Mouse (Mus musculus) liver, embryonic 14.5 days (tissue): ENCODE measurements around the gene Rora. TPM values are rescaled to one million over a fixed set of nuclear protein-coding genes. Genes with fewer than 3 reads are reported as not detected.

Source experiments
- ATAC-seq: fragments of 200-750 bp; cut with Nextera tagmentation; 2 replicates; pipeline ENCODE4 v1.8.0; 2017; ENCODE audit warnings: moderate number of reproducible peaks, mild to moderate bottlenecking, moderate library complexity; ENCODE audit not compliant: insufficient read depth
- DNase-seq, 3 experiments: peaks; one replicate each; pipeline ENCODE4 v3.0.0-alpha.2; 2012 to 2013; ENCODE audit warnings: low read depth in 3 of 3, low spot score in 3 of 3
- H3K27ac ChIP-seq: fragments of 300-500 bp; sonication (generic); 2 replicates; pipeline ENCODE4 v1.5.1; 2014; ENCODE audit warnings: moderate library complexity, mild to moderate bottlenecking, control low read depth, inconsistent platforms
- H3K27me3 ChIP-seq: fragments of 300-500 bp; sonication (generic); 2 replicates; pipeline ENCODE4 v1.6.1; 2014; ENCODE audit warnings: mild to moderate bottlenecking, low read length, moderate library complexity; ENCODE audit not compliant: control insufficient read depth, insufficient read depth
- H3K36me3 ChIP-seq: fragments of 300-500 bp; sonication (generic); replicated peaks from 2 replicates; pipeline ENCODE4 v1.6.1; 2014; ENCODE audit warnings: low read depth; ENCODE audit not compliant: control insufficient read depth, insufficient read depth
- H3K4me1 ChIP-seq, 2 experiments: fragments of 200-500 bp in 1 of 2; fragments of 300-500 bp in 1 of 2; sonication (generic) in 1 of 2; replicated peaks; 2 replicates each; pipeline ENCODE4 v1.6.1; 2012 to 2014; ENCODE audit warnings: antibody characterized with exemption in 1 of 2, inconsistent platforms in 1 of 2, low read length in 1 of 2; ENCODE audit not compliant: control insufficient read depth in 2 of 2, insufficient read depth in 2 of 2
- H3K4me2 ChIP-seq: fragments of 300-500 bp; sonication (generic); 2 replicates; pipeline ENCODE4 v1.6.1; 2014; ENCODE audit warnings: low read depth, mild to moderate bottlenecking, control low read depth, moderate library complexity
- H3K4me3 ChIP-seq, 2 experiments: fragments of 200-500 bp in 1 of 2; fragments of 300-500 bp in 1 of 2; sonication (generic) in 1 of 2; 2 replicates each; pipeline ENCODE4 v1.5.1; 2012 to 2014; ENCODE audit warnings: low read depth in 2 of 2, low read length in 2 of 2, mild to moderate bottlenecking in 2 of 2, control low read depth in 1 of 2, inconsistent platforms in 1 of 2, moderate library complexity in 1 of 2; ENCODE audit not compliant: insufficient read depth in 1 of 2
- H3K9ac ChIP-seq: fragments of 300-500 bp; sonication (generic); replicated peaks from 2 replicates; pipeline ENCODE4 v1.6.1; 2014; ENCODE audit warnings: mild to moderate bottlenecking, control low read depth, moderate library complexity
- H3K9me3 ChIP-seq: fragments of 300-500 bp; sonication (generic); 2 replicates; pipeline ENCODE4 v1.6.1; 2016; ENCODE audit warnings: low read length, mixed read lengths; ENCODE audit not compliant: control insufficient read depth
- CTCF ChIP-seq: IDR thresholded peaks from 2 replicates; pipeline ENCODE4 v1.5.1; 2016; ENCODE audit warnings: antibody characterized with exemption, low read depth, control low read depth
- EP300 ChIP-seq: IDR thresholded peaks from 2 replicates; pipeline ENCODE4 v1.6.1; 2016; ENCODE audit warnings: antibody characterized with exemption, low read depth
- WGBS: fragments of 180-500 bp; shearing (Covaris S2); extraction: QIAGEN DNeasy Blood & Tissue Kit; methylation state at CpG from one replicate; pipeline ENCODE4 v1.1.7; 2014; ENCODE audit not compliant: insufficient replicate concordance; 5-methylcytosine and 5-hydroxymethylcytosine counted together
- polyA plus RNA-seq, 2 experiments: library from polyadenylated mRNA; depleted of rRNA in 1 of 2; stranded (reverse) in 1 of 2; unstranded in 1 of 2; fragments of >200 nt; fragmentation: Nextera tagmentation in 1 of 2; extraction: Ambion mirVana in 1 of 2; gene quantifications; 2 replicates each; pipeline versions ENCODE4 v1.2.1 to v1.2.3; 2012 to 2014

The Rora gene
- polyA plus RNA-seq, 2 experiments: 0.85 to 2.9 TPM

DNA sequence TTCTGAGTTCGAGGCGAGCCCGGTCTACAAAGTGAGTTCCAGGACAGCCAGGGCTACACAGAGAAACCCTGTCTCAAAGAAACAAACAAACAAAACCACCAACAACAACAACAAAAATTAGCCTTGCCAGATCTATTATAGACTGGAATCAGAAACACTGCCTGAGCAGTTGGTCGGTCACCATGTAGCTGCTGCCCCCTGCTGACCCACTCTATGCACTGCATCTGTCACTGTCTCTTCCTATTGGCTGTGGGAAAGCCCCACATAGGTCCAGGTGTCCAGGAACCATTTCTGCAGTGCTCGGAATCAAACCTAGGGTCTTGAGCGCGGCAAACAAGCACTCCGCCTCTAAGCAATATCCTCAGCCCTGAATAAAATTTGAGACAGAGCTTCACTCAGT lies 714.5 kb downstream of the Rora start:
- 60% methylated on average over 8 of the region's 8 CpGs for WGBS
- no peak overlapping the region for H3K27ac ChIP-seq
- H3K9me3 ChIP-seq: no peaks in the 10 kb centered on the region
- no peak for ATAC-seq
- no peak overlapping the region for H3K9ac ChIP-seq
- DNase-seq: peak in 2 of 3 experiments; percentile 4 to 5
- no peaks in the 10 kb centered on the region for H3K27me3 ChIP-seq
- no peak overlapping the region for H3K4me3 ChIP-seq
- H3K4me1 ChIP-seq: no peaks in the 10 kb centered on the region
- no peaks in the 10 kb centered on the region for H3K36me3 ChIP-seq
- no peak overlapping the region for H3K4me2 ChIP-seq
- TF ChIP-seq CTCF (peak; percentile 88), EP300 (no peak)

DNA sequence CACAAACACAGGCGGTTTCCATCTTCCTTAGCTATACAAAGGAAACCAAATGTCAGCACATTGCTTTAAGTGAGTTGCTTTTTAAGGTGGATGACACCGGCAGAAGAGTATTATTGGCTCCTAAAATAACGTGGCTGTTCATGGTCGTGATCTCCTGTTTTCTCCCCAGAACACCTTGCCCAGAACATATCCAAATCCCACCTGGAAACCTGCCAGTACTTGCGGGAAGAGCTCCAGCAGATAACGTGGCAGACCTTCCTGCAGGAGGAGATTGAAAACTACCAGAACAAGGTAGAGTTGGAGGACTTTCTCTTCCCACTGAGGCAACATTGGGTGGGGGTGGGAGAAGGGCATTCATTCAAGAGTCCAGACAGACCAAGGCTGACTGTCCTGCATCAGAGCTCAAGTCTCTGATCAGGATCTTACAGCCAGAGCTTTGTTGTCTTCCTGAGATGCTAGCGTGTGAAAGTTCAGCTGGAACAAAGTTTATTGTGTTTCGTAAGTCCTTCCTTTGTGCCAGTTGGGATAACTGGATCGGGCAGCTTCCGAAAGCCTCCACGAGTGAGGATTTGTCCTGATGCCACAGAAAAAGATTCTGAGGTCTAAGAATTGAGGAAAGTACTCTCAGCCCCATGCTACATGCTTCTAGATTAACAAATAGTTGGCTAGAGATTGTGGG lies 717.6 kb downstream of the Rora start:
- Histone ChIP-seq H3K4me1 (no peaks in the 10 kb centered on the region), H3K27me3 (no peaks in the 10 kb centered on the region), H3K4me2 (no peak overlapping the region), H3K4me3 (no peak overlapping the region), H3K9ac (no peak overlapping the region), H3K36me3 (no peaks in the 10 kb centered on the region), H3K27ac (no peak overlapping the region), H3K9me3 (no peaks in the 10 kb centered on the region)
- WGBS: 60% methylated on average over 11 of the region's 11 CpGs
- TF ChIP-seq EP300 (no peak), CTCF (no peak)
- DNase-seq (no peak), ATAC-seq (no peak)

DNA sequence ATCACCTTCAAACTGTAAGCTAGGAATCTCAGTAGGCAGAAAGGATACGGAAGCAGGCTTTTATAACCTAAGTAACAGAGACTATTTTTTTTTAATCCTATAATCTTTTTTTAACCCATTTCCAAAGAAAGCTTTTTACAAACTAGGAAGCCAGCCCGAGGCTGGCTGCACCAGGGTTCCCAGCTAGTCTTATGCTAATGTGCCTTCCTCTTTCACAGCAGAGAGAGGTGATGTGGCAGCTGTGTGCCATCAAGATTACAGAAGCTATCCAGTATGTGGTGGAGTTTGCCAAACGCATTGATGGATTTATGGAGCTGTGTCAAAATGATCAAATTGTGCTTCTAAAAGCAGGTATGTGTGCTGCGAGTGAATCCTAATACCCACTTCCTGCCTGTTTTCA lies 719.3 kb downstream of the Rora start:
- TF ChIP-seq EP300 (no peak), CTCF (no peak)
- Histone ChIP-seq H3K9ac (no peak overlapping the region), H3K27me3 (no peaks in the 10 kb centered on the region), H3K4me2 (no peak overlapping the region), H3K4me3 (no peak overlapping the region), H3K27ac (no peak overlapping the region), H3K9me3 (no peaks in the 10 kb centered on the region), H3K36me3 (no peaks in the 10 kb centered on the region), H3K4me1 (no peaks in the 10 kb centered on the region)
- WGBS: 37% methylated on average over 4 of the region's 4 CpGs
- DNase-seq: no peak
- ATAC-seq: no peak

DNA sequence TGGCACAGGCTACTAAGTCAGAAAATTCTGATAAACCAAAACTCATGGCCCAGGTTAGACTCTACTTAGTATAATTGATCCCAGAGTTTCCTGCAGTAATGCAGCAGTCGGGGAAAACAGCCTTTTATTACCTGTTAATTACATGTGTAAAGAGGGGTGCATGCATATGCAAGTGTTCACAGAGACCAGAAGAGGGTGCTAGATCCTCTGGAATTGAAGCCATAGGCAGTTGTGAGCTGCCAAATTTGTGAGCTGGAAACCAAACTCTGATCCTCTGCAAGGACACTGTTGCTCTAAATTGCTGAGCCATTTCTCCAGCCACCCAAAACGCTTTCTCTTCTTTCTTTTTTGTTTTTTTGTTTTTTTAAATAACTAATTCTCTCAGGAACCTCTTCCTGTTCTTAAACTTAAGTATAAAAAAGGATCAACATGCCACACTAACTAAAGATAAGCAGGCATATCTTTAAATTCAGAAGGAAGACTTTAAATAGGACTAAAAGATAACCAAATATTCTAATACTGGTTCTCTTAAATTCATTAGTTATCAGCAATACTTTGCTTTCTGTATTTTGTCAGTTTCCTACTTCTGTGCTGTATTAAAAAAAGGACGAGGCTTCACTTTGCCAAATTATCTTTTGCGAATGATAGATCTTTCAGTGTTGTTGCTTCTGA lies 723.5 kb downstream of the Rora start:
- ATAC-seq (no peak), DNase-seq (no peak)
- H3K4me2 ChIP-seq: no peak overlapping the region
- TF ChIP-seq CTCF (peak; percentile 24; the same call in 1 of the 2 replicates), EP300 (no peak)
- no peaks in the 10 kb centered on the region for H3K9me3 ChIP-seq
- 52% methylated on average over 4 of the region's 4 CpGs for WGBS
- no peaks in the 10 kb centered on the region for H3K4me1 ChIP-seq
- no peak overlapping the region for H3K4me3 ChIP-seq
- no peaks in the 10 kb centered on the region for H3K36me3 ChIP-seq
- H3K27ac ChIP-seq: no peak overlapping the region
- no peaks in the 10 kb centered on the region for H3K27me3 ChIP-seq
- H3K9ac ChIP-seq: no peak overlapping the region

- ATAC-seq: no peak
- Histone ChIP-seq H3K36me3 (no peaks in the 10 kb centered on the region), H3K27ac (no peak overlapping the region), H3K4me2 (no peak overlapping the region), H3K9ac (no peak overlapping the region), H3K4me1 (no peaks in the 10 kb centered on the region), H3K4me3 (no peak overlapping the region), H3K9me3 (no peaks in the 10 kb centered on the region), H3K27me3 (no peaks in the 10 kb centered on the region)
- 52% methylated on average over 3 of the region's 3 CpGs for WGBS
- no peak for TF ChIP-seq EP300
- no peak for TF ChIP-seq CTCF
- DNase-seq: no peak
These were observed 724.1 kb downstream of the Rora start for GRCm38 (mm10) chr9:69377654-69378045.
